Mouse (Mus musculus) right cerebral cortex, adult 18-20 months (tissue): ENCODE measurements around the gene Gm20696.

Experiments
- DNase-seq: peaks from one replicate; pipeline ENCODE4 v3.0.0; 2022; ENCODE audit warnings: mixed read lengths

Gm20696 gene

DNA sequence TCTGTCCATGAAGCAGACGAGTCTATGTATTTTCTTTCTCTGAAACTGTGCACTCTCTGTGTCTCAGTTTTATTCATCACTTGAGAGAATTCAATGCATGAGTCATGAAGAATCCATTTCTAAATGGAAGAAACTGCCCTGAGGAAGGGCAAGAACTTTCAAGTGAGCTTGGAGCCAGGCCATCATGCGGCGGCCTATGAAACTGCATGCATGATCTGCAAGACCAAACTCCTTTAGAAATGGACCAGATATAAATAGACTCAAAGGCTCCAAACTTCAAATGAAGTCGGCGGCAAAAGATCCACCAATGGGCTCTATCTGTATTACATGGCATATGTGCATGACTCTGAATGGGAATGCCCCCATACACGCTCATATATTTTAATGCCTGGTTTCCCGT, 321.6 kb downstream of the Gm20696 start:
- no peak for DNase-seq

GRCm38 (mm10) chr6:99344357-99344756, 322.2 kb downstream of the Gm20696 start:
- no peak for DNase-seq

DNA sequence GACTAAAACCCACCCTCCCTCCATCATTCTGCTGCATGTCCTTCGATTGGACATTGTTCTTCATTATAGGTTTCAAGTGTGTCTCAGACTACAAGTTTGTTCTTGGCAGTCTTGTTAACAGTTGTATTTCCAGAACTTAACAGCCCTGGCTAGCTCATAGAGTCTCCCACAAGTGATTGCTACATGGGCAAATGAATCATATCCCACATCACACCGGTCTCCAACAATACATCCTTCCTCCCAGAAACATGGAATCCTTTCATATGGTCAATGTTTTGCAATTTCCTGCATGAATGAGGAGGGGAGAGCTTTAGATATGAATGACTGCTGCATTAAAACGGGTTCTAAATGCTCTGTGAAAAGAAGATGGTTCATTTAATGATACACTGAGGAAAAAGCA, 322.8 kb downstream of the Gm20696 start:
- DNase-seq = no peak

DNA sequence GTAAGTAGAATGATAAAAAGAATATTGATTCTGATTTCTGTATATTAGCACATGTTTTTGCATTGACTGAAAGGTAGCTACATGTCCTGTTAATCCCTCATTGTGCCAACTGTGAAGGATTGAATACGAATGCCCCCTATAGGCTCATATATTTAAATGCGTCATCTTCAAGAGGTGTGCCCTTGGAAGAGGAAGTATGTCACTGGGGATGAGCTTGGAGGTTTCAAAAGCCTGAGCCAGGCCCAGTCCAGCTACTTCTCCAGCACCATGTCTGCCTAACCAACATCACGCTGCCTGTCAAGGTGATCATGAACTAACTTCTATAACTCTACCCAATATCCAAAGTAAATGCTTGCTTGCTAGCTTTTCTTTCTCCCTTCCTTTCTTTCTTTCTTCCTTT, 324.2 kb downstream of the Gm20696 start:
- no peak for DNase-seq

DNA sequence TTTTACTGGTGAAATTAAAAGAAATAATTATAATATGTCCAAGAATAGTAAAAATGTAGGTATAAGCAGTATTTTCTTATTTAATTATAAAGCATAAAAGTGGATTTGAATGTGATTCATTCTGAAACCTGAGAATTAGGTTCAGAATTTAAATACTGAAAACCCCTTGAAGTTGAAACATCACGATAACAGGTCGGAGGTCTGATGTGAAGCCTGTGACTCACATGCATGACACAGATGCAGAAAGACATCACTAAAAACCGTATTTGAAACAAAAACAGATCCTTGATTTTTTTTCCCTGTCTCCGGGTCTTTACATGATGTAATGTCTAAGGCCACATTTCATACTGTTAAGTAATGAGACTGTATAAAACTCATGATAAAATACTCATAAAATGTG, 325.7 kb downstream of the Gm20696 start:
- DNase-seq = no peak

DNA sequence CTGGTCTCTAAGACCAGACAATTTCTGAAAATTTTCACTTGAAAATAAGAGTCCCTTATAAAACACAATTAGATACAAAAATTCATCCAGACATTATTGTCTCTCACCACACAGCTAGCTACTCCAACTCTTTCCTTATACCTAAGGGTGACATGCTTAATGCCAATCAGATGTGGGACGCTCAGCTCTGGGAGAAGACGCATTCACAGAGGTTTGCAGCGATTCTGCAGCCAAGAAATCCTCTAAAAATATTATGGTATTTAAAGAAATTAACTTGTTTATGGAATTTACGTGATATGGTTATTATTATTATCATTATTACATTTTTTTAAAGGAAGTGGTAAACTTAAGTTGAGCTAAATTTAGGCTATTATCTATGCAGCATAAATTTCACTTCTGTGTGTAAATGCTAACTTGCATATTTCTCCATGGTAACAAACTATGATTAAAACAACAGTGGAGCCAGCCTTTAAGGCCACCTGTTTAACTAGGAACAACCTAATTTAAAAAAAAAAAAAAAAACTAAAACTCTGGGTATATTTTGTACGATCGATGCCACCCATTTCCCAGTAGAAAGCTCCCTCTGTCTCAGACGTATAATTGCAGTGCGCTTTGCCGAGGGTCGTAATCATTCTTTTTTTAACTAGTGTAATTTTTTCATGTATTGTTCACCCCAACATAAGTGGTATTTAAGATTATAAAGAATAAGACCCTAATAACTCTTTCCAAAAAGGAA, 326.4 kb downstream of the Gm20696 start:
- DNase-seq = no peak

DNA sequence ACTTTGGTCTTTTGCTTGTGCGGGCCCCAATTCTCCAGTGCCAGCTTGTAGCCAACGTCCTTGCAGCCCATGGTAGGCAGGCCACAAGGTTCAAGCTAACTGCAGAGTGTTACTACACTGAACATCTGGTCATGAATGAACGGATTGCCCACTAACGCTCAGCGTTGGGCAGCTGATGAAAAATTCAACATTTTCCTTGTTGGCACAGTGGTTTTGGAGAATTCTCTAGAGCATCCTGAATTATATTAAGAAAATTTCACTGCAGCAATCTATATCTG, 327.3 kb downstream of the Gm20696 start:
- no peak for DNase-seq

- DNase-seq = no peak
These were observed 327.8 kb downstream of the Gm20696 start for GRCm38 (mm10) chr6:99338593-99339342.

DNA sequence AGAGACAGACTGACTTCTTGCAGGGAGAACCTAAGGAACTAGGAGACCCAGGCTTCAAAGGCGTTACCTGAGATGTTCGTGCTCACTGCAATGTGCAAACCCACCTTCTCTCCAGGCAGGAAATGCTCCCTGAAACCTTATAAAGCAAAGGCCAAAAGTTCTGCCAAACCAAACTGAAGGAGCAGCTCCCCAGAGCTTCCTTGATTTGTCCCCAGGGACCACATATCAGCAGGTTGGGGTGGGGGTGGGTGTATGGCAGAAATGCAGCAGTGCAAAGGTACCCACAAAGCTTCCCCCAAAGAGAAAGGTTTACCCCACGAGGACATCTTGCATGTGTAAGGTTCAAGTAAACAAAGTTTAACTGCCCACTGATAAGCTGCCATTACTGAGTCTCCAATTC, 328.4 kb downstream of the Gm20696 start:
- DNase-seq = no peak

- DNase-seq = peak; percentile 15
These were observed 329.0 kb downstream of the Gm20696 start for GRCm38 (mm10) chr6:99337575-99337974.

DNA sequence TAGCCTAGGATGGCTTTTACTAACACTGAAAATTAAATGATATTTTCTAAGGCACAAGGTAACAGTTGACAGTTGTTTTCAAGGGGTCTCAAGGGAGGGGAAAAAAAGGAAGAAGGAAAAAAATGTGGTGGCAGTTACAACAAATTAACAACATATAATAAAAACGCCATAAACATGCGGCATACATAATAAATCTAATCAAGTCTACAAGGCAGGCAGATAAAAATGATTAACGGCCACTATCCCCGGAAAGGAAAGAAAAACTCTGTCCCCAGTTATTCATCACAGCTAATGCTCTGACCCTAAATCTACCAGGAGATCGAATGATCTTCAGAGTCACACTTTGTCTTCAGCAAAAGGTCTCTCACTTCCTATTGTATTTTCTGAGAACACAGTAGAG, 330.4 kb downstream of the Gm20696 start:
- no peak for DNase-seq

- no peak for DNase-seq
These were observed 331.3 kb downstream of the Gm20696 start for GRCm38 (mm10) chr6:99335174-99335830.

DNA sequence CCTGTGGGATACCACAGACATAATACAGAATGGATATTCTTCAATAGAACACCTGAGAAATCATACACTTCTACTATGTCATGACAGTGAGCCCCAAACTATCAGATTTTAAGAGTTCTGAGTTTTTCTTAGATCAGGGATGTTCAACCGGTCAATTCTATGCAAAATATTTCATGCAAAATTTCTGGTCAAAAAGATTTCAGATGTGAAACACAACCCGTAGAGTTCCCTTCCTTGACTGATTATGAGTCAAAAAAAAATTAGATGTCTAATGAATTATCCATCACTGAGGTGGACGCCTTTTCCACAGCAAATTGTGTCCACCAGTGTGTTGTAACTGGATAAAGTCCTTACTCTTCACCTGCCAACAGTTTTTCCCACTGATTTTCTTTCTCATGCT, 332.3 kb downstream of the Gm20696 start:
- DNase-seq = no peak

GRCm38 (mm10) chr6:99333127-99333526, 333.5 kb downstream of the Gm20696 start:
- DNase-seq = no peak

- no peak for DNase-seq
These were observed 336.4 kb downstream of the Gm20696 start for GRCm38 (mm10) chr6:99330169-99330568.

GRCm38 (mm10) chr6:99328634-99329033, 338.0 kb downstream of the Gm20696 start:
- no peak for DNase-seq

GRCm38 (mm10) chr6:99328146-99328545, 338.5 kb downstream of the Gm20696 start:
- no peak for DNase-seq

GRCm38 (mm10) chr6:99327721-99328120, 338.9 kb downstream of the Gm20696 start:
- no peak for DNase-seq

DNA sequence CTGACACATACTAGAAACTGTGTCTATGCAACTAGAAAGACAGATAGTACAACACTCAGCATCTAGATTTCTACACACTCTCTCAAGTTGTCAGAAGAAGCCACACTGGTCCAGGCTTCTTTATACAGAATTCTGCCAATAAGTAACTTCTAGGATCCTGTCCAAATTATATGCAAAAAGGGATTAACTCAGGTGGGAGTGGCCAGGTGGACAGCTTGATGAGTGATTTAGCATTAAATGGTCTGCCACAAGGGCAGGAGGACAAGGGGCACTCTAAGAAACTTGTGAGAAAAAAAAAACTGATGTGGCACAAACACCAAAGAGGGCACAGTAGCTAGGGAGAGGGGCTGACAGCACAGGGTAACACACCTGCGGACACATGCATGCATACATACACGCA, 340.7 kb downstream of the Gm20696 start:
- DNase-seq = no peak

- DNase-seq = no peak
These were observed 341.1 kb downstream of the Gm20696 start for GRCm38 (mm10) chr6:99325461-99325860.

GRCm38 (mm10) chr6:99322132-99322904, 344.3 kb downstream of the Gm20696 start:
- DNase-seq = no peak

- no peak for DNase-seq
These were observed 346.2 kb downstream of the Gm20696 start for GRCm38 (mm10) chr6:99320444-99320843.
